Mouse (Mus musculus): ENCODE measurements around the gene Pax8.

The Pax8 gene

DNA sequence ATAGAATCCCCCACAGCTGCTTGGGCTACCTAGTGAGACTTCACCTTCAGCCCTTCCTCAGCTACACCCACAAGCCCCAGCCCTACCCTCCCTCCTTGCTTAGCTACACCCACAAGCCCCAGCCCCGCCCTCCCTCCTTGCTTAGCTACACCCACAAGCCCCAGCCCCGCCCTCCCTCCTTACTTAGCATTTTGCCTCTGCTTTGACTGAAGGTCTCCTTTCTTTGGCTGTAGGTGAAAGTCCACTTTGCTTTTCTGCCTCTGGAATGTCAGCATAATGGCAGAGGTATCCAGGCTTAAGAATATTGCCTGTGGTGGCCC lies 14.6 kb downstream of the Pax8 start:
- DNase-seq: peak; percentile 73 to 85

- peak; percentile 38 to 60 for DNase-seq
Measured at GRCm38 (mm10) chr2:24460112-24460807, 15.1 kb downstream of the Pax8 start.

- no peak for DNase-seq
Measured at GRCm38 (mm10) chr2:24456841-24457240, 18.6 kb downstream of the Pax8 start.

DNA sequence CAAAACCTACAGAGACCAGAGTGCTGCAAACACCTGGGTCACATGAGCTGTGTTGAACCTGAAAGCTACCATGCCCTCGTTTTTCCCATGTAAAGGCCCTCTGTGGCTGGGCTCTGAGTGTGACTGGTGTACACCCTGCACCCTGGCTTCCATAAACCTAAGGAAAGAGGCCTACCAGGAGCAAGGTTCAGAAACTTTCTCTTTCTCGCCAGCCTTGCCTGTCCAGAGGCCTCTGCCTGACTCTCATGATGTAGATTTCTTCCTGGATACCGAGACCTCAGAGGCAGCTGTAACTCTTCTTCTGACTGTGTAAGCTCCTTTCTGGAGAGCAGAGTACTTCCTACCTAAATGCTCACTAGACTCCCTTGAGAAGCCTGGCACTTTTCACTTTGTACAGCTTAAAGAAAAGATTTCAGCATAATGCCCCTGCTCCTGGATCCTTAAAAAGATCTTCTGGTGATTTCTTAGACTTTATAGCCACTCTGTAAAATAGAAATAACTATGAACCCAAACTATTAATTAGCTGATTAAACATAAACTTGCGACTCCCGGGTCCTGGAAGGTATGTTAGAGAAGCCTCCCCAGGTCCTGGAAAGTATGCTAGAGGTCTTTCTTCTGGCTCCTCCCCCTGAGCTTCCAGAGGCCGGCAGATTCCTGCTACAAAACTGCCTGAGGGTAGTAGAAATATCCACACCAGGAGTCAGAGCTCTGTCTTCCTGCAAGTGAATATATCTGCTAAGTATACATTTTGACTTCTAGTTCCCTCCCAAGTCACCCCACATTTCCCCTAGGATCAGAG lies 20.1 kb downstream of the Pax8 start:
- peak; percentile 62 to 82 for DNase-seq

DNA sequence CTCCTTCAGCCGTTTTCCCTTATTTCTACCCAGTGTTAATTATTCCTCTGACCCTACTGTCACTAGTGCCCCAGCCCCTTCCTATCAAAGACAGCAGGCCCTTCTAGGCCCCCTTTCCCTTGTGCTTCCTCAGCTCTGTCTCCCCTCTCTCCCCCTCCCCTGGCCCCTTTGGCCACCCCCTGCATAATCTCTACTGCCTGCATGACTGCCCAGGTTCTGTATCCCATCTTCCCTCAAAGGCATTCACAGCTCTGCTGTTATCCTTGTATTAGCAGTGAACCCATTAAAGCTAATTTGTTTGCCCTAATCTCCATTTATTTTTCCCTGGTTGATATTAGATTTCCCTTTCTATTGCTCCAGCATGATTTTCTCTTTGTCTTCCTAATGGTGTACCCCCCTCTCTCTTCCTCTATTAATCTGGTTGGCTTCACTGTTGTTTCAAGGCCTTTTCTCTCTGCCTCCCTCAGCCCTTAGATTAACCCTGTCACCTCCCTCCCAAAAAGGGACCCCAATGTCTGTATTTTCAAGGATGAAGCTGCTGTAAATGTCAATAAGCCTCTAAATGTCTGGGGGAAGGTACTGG lies 20.9 kb downstream of the Pax8 start:
- DNase-seq: no peak

DNA sequence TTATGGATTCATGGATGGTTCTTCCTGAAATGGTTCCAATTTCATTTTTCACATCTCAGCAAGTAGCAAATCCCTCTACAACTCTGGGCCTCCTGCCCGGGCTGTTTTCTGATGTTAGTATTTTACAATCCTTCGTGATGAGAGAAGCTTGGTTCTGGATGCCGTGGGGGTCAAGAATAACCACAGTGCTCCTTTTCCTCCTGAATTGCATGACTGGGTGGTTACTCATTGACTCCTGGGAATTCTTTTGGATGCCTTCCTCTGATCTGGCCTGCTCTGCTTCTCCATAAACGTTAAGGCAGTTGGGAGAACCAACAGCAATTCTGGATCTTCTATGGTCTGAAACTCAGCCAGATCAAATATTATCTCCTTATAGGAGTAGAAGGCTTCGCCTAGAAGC lies 22.2 kb downstream of the Pax8 start:
- peak; percentile 74 to 83 for DNase-seq

GRCm38 (mm10) chr2:24449111-24449510 lies 26.3 kb downstream of the Pax8 start:
- DNase-seq: no peak

- peak; percentile 53 to 56 for DNase-seq
Measured at GRCm38 (mm10) chr2:24443256-24443790, 32.1 kb downstream of the Pax8 start.

- DNase-seq: no peak
Measured at GRCm38 (mm10) chr2:24442303-24442925, 33.0 kb downstream of the Pax8 start.

- no peak for DNase-seq
Measured at GRCm38 (mm10) chr2:24441899-24442298, 33.5 kb downstream of the Pax8 start.

DNA sequence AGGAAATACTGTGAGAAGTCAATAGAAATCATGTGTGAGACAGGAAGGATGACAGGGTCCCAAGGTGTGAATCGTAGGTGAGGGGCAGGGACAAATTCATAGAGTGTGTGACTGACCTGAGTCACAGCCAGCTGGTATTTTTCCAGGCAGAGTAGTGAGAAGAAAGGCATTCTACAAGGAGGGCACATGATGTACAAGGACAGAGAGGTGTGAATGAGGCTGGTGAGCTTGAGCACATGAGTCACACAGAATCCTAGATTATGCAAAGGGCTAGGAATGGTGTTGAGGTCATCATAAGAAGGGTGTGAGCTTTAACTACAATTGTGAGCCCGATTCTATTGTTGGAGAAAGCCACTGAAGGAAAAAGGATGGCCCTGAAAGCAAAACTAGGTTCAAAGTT lies 35.3 kb downstream of the Pax8 start:
- peak in 1 of 2 experiments; percentile 21 for DNase-seq

GRCm38 (mm10) chr2:24435699-24436098 lies 39.7 kb downstream of the Pax8 start:
- DNase-seq: no peak

GRCm38 (mm10) chr2:24434670-24435069 lies 40.7 kb downstream of the Pax8 start:
- no peak for DNase-seq

- no peak for DNase-seq
Measured at GRCm38 (mm10) chr2:24429806-24430205, 45.6 kb downstream of the Pax8 start.

GRCm38 (mm10) chr2:24427866-24428675 lies 47.3 kb downstream of the Pax8 start:
- DNase-seq: peak; percentile 66 to 85

DNA sequence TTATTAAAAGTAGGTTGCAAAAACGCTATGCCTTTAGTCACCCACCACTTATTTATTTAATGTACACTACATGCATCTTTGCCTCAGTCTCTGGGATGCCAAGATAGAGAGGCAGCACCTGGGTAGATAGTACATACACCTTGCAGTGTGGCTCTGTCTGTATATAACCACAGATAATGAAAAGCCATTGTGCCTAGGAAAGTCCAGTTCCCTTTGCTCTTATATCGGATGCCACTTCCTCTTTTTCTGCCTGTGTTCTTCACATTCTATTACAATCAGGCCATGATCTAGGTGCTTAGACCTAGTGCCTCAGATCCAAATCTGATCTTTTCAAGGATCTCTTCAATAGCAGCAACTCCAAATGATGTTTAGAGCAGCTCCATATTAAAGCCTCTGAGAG lies 49.8 kb downstream of the Pax8 start:
- DNase-seq: no peak

- peak; percentile 49 to 66 for DNase-seq
Measured at GRCm38 (mm10) chr2:24422815-24423214, 52.6 kb downstream of the Pax8 start.

DNA sequence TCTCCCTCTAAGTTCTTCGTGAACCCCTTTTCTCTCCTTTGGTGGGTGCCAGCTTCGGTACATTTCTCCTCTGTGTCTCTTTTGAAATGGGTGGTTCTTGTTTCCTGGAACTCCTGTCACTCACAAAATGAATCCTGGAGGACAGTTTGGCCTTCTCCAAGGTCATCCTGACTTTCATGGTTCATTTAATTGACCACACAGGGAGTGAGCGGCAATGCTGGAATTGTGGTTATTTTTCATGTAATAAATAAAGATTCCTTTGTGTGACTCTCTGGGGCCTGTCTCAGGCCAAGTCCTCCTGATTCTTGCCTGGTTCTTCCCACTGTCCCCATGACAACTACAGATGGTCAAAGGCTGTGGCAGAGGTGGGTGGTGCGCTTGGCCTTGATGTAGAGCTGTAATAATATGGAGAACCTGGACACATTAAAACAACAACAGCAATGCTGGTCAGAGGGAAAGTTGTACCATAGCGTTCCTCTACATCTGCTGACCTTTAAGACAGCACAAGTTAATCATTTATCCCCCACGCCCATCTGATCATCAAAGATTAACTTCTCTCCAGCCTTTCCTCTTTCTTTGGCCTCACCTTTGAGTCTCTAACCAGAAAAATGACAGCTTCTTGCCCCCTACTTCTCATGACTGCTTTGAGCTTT lies 54.1 kb downstream of the Pax8 start:
- DNase-seq: peak; percentile 68 to 72

DNA sequence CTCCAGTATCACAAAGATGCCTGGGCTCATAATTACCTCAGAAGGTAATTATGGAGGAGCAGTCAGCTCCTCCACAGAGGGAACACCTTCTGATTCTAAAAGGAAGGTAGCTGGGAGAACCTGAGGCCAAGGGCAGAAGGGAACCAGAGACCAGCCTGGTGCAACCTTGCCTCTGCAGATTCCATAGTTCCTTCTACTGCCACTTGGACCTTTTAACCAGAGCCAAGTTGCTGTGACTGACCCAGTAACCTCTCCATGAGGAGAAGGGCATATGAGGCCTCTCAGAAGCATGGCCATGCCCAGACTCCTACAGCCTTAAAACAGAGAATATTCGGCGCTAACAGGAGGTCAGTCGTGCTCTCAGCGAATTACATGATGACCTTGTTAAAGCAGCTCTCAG lies 57.8 kb downstream of the Pax8 start:
- peak in 1 of 2 experiments; percentile 52 for DNase-seq

- peak in 1 of 2 experiments; percentile 23 for DNase-seq
Measured at GRCm38 (mm10) chr2:24417106-24417505, 58.3 kb downstream of the Pax8 start.

- peak; percentile 61 to 72 for DNase-seq
Measured at GRCm38 (mm10) chr2:24416668-24417067, 58.7 kb downstream of the Pax8 start.

DNA sequence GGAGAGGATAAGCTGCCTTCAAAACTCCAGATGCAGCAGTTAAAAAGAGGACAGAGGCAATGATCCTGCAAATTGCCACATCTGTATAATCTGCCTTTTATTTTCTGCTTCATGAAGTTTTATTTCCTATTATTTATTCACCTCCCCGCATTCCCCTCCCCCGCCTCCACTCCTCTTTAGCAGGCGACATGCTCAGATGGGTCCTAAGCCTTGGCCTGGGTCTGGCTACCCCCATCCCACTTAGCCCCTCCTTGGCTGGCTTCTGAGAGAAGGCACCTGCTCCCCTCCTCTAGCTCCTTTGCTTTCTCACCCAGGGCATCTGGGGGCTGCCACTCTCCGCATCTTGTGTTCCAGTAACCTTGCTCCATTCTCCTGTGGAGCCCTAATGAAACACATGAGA lies 61.7 kb downstream of the Pax8 start:
- peak in 1 of 2 experiments; percentile 29 for DNase-seq
